Mouse (Mus musculus) brown adipose tissue, adult 24 weeks (tissue): ENCODE data around the gene Gm7876. TPM values are rescaled to one million over a fixed set of nuclear protein-coding genes. Genes with fewer than 3 reads are reported as not detected.
"Not testable (repeated sequence)": the region's sequence is repeated elsewhere in the genome, so short reads cannot be mapped to it uniquely, and the experiment has no call there.

Source experiments
- H3K27ac ChIP-seq: fragments of 200-500 bp; replicated peaks from 2 replicates; pipeline ENCODE4 v1.5.1; 2012; ENCODE audit warnings: low read depth, mild to moderate bottlenecking, low read length
- H3K4me1 ChIP-seq: fragments of 200-500 bp; 2 replicates; pipeline ENCODE4 v1.6.1; 2012; ENCODE audit warnings: low read length, mixed read lengths; ENCODE audit not compliant: control insufficient read depth, insufficient read depth, insufficient read length
- H3K4me3 ChIP-seq: fragments of 200-500 bp; 2 replicates; pipeline ENCODE4 v1.5.1; 2012; ENCODE audit warnings: low read depth, mild to moderate bottlenecking, low read length, moderate library complexity; ENCODE audit not compliant: insufficient read depth
- polyA plus RNA-seq: library from polyadenylated mRNA; stranded (reverse); fragments of >200 nt; gene quantifications from 2 replicates; pipeline ENCODE4 v1.2.4, GENCODE M21; 2012; ENCODE audit not compliant: missing spikeins, insufficient read depth, insufficient read length

Gene Gm7876
- polyA plus RNA-seq: not detected in 2 replicates

DNA sequence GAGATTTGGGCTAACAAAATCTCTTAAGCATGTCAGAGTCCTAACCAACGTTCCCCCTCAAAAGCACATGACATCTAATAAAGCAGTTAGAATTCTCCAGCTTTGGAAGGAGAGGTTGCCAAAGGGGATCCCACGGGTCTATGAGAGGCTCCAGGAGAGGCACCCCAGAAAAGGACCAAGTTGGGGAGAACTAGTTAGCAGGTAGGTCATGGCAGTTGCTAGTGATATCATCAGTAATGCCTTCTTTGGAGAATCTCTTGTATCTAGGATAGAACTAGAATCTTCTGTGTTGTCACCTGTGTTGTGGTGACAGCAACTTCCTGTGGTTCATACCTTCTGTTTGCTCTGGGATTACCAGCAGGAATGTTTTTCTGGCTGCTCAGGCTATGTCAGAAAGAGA lies at the start of gene Gm7876:
Gene Gm7876, plus strand, starts transcription at position 301 of the 400 bp plus-strand sequence.
- not testable (repeated sequence) for H3K4me1 ChIP-seq, H3K4me3 ChIP-seq, H3K27ac ChIP-seq

DNA sequence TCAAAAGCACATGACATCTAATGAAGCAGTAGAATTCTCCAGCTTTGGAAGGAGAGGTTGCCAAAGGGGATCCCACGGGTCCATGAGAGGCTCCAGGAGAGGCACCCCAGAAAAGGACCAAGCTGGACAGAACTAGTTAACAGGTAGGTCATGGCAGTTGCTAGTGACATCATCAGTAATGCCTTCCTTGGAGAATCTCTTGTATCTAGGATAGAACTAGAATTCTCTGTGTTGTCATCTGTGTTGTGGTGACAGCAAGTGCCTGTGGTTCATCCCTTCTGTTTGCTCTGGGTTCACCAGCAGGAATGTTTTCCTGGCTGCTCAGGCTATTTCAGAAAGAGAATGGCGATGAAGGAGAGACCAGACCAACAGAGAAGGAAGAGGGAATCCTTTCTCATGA lies 45.1 kb upstream of the Gm7876 start, which contains the start of gene Gm3239:
Gene Gm3239, plus strand, starts transcription at position 301 of the 400 bp plus-strand sequence.
- not testable (repeated sequence) for H3K4me3 ChIP-seq, H3K4me1 ChIP-seq, H3K27ac ChIP-seq

DNA sequence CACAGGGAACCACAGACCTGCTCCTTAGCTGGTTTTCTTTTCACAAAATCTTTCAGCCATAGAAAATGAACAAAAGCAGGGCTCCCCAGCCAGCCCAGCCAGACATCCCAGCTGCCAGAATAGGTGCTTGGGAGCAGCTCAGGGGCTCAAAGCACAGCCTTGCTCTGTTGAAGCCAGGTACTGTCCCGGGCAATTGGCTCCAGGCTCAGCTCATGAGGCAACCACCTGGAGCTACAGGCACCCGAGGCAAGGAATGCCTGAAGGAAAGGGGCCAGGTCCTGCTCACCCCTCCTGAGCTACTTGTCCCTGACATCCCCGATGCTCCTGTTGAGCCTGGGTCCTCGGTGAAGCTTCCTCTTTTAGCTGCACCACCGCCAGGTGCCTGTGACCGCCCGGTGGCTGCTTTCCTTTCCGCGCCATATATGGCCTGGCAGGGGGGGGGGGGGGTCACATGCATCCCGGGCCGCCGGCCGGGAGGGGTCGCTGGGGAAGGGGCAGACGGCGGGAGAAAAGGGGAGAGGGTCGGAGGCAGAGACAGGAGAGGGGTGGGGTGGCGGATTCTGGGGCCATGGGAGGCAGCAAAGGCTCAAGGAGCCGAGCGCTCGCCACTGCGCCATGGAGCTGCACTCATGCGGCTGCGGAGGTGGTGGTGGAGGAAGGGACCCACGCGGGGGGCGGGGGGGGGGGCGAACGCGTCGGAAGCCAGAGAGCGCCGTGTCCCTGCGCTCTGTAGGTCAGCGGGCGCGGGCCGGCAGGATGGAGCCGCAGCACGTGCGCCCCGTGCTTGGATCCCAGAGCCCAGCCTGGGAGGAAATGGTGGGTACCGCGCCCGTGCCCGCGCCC lies 17.2 kb downstream of the Gm7876 start, which contains the start of gene Gm3252:
Gene Gm3252, plus strand, starts transcription at position 738 of the 843 bp plus-strand sequence.
- Histone ChIP-seq H3K27ac (peak within 1 kb of the TSS; percentile 87), H3K4me3 (peak within 1 kb of the TSS; percentile 38)
- H3K4me1 ChIP-seq: not testable (repeated sequence)

Other genes with a start within 250 kb of the Gm7876 start
- gene Gm3182, start 227.5 kb upstream of the Gm7876 start, polyA plus RNA-seq: not detected in 2 replicates
- gene Gm3047, start 153.8 kb upstream of the Gm7876 start, polyA plus RNA-seq: not detected in 2 replicates
- not detected in 2 replicates for gene Gm8159, start 76.9 kb upstream of the Gm7876 start, polyA plus RNA-seq
- gene Gm3239, start 45.0 kb upstream of the Gm7876 start, polyA plus RNA-seq: not detected in 2 replicates
- gene Gm3252, start 17.5 kb downstream of the Gm7876 start, polyA plus RNA-seq: not detected in 2 replicates
- not detected in 2 replicates for gene Gm9602, start 67.1 kb downstream of the Gm7876 start, polyA plus RNA-seq
- not detected in 2 replicates for gene Gm3269, start 128.9 kb downstream of the Gm7876 start, polyA plus RNA-seq
- not detected in 2 replicates for gene Gm3264, start 146.3 kb downstream of the Gm7876 start, polyA plus RNA-seq
- not detected in 2 replicates for gene Gm3278, start 183.2 kb downstream of the Gm7876 start, polyA plus RNA-seq